Mouse (Mus musculus) kidney, postnatal 0 days (tissue): ENCODE measurements around the gene Hyou1. TPM values are rescaled to one million over a fixed set of nuclear protein-coding genes. Genes with fewer than 3 reads are reported as not detected.
"Not testable (repeated sequence)": the region's sequence is repeated elsewhere in the genome, so short reads cannot be mapped to it uniquely, and the experiment has no call there.

ENCODE experiments used
- ATAC-seq: fragments of 200-750 bp; cut with Nextera tagmentation; replicated peaks from 2 replicates; pipeline ENCODE4 v1.8.0; 2017; ENCODE audit warnings: low read depth, moderate number of reproducible peaks, moderate TSS enrichment, moderate library complexity; ENCODE audit not compliant: low FRiP score
- DNase-seq: peaks from one replicate; pipeline ENCODE4 v3.0.0-alpha.2; 2016; ENCODE audit warnings: low spot score
- H3K27ac ChIP-seq: fragments of 300-500 bp; sonication (generic); 2 replicates; pipeline ENCODE4 v1.5.1; 2014; ENCODE audit warnings: mild to moderate bottlenecking
- H3K27me3 ChIP-seq: fragments of 300-500 bp; sonication (generic); 2 replicates; pipeline ENCODE4 v1.6.1; 2014; ENCODE audit warnings: low read length, mixed read lengths; ENCODE audit not compliant: insufficient read depth
- H3K36me3 ChIP-seq: fragments of 300-500 bp; sonication (generic); 2 replicates; pipeline ENCODE4 v1.6.1; 2014; ENCODE audit warnings: low read length, mixed read lengths; ENCODE audit not compliant: insufficient read depth
- H3K4me1 ChIP-seq: fragments of 300-500 bp; sonication (generic); replicated peaks from 2 replicates; pipeline ENCODE4 v1.6.1; 2014; ENCODE audit warnings: antibody characterized with exemption, low read length, mixed read lengths; ENCODE audit not compliant: insufficient read depth
- H3K4me2 ChIP-seq: fragments of 300-500 bp; sonication (generic); 2 replicates; pipeline ENCODE4 v1.6.1; 2014; ENCODE audit warnings: mild to moderate bottlenecking, low read length, moderate library complexity, mixed read lengths
- H3K4me3 ChIP-seq: fragments of 300-500 bp; sonication (generic); replicated peaks from 2 replicates; pipeline ENCODE4 v1.5.1; 2014; ENCODE audit warnings: low read depth, low read length
- H3K9ac ChIP-seq: fragments of 300-500 bp; sonication (generic); 2 replicates; pipeline ENCODE4 v1.6.1; 2014; ENCODE audit warnings: low read depth, low read length
- H3K9me3 ChIP-seq: fragments of 300-500 bp; sonication (generic); replicated peaks from 2 replicates; pipeline ENCODE4 v1.6.1; 2016; ENCODE audit warnings: low read length, inconsistent platforms, mixed read lengths
- CTCF ChIP-seq: IDR thresholded peaks from 2 replicates; pipeline ENCODE4 v1.5.1; 2016; ENCODE audit warnings: antibody characterized with exemption, low read depth, mild to moderate bottlenecking, moderate library complexity
- WGBS: fragments of 180-500 bp; shearing (Covaris S2); extraction: QIAGEN DNeasy Blood & Tissue Kit; methylation state at CpG from one replicate; pipeline ENCODE4 v1.1.7; 2014; 5-methylcytosine and 5-hydroxymethylcytosine counted together
- polyA plus RNA-seq: library from polyadenylated mRNA; unstranded; fragments of >200 nt; fragmentation: Nextera tagmentation; extraction: Ambion mirVana; gene quantifications from 2 replicates; pipeline ENCODE4 v1.2.1, GENCODE M21; 2015

Hyou1 gene
- polyA plus RNA-seq, 1 experiment from 2014 or later: 22.1 TPM

- peaks cover 18% of the 10 kb centered on the region; the same call in 1 of the 2 replicates for H3K36me3 ChIP-seq
- H3K27me3 ChIP-seq: no peaks in the 10 kb centered on the region
- H3K27ac ChIP-seq: peak overlapping the region; percentile 90; the same call in 1 of the 2 replicates
- no peak for TF ChIP-seq CTCF
- no peaks in the 10 kb centered on the region for H3K9me3 ChIP-seq
- peak overlapping the region; percentile 90 for H3K4me2 ChIP-seq
- ATAC-seq: no peak
- H3K9ac ChIP-seq: peak overlapping the region; percentile 88; the same call in 1 of the 2 replicates
- peak overlapping the region; percentile 85 for H3K4me3 ChIP-seq
- DNase-seq: no peak
- H3K4me1 ChIP-seq: peaks cover 6% of the 10 kb centered on the region; the same call in 1 of the 2 replicates
- WGBS: 1% methylated on average over 5 of the region's 5 CpGs
These were observed 43.2 kb upstream of the Hyou1 start for GRCm38 (mm10) chr9:44336093-44336406.

DNA sequence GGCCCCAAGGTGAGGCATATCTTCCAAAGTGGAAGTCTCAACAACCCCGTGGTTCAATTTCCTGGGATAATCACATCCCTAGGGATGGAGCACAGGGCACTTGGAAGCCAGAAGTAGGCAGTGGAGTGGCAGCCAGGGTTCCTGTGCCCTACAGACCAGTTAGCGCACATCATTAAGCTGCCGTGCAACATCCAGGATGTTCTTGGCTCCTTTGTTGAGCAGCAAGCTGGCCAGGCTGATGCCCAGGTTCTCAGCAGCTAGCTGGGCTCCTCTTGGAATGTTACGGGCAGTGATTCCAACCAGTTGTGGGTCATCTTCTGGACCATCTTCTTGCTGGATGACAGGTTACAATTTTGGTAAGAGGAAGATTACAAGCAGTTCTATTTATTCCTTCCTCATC is 42.8 kb upstream of the Hyou1 start:
- not testable (repeated sequence) for H3K4me1 ChIP-seq, ATAC-seq, H3K9me3 ChIP-seq, DNase-seq, H3K27ac ChIP-seq, H3K27me3 ChIP-seq
- Histone ChIP-seq H3K36me3 (peaks cover 15% of the 10 kb centered on the region; the same call in 1 of the 2 replicates), H3K4me2 (peak overlapping the region; percentile 90), H3K9ac (peak overlapping the region; percentile 88; the same call in 1 of the 2 replicates), H3K4me3 (peak overlapping the region; percentile 85)
- 22% methylated on average over 4 of the region's 4 CpGs for WGBS

DNA sequence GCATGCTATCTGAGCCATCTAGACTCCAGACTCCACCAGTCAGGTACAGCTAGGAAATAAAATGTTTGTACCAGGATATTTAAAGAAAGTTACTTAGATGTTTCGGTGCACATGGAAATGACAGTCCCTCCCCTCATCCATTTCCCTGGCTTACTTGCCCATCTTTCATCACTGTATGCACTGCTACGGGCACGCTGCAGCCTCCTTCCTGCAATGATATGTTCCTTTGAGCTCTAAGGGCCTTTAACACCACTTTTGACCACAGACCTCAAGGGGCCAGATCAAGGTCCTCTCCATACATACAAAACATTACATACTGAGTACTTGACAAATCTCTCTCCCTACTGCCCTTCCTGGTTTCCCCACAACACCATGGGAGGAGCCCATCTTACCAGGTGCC is 42.3 kb upstream of the Hyou1 start:
- Histone ChIP-seq H3K4me2 (peak overlapping the region; percentile 90), H3K27me3 (no peaks in the 10 kb centered on the region), H3K36me3 (peaks cover 15% of the 10 kb centered on the region; the same call in 1 of the 2 replicates), H3K9me3 (no peaks in the 10 kb centered on the region), H3K4me3 (peak overlapping the region; percentile 85), H3K4me1 (peaks cover 6% of the 10 kb centered on the region; the same call in 1 of the 2 replicates), H3K9ac (0 out of 2 replicates have a peak overlapping the region, but pooled peaks have one; percentile 88), H3K27ac (no peak overlapping the region)
- TF ChIP-seq CTCF: no peak
- 62% methylated on average over 3 of the region's 3 CpGs for WGBS
- ATAC-seq: no peak
- no peak for DNase-seq

DNA sequence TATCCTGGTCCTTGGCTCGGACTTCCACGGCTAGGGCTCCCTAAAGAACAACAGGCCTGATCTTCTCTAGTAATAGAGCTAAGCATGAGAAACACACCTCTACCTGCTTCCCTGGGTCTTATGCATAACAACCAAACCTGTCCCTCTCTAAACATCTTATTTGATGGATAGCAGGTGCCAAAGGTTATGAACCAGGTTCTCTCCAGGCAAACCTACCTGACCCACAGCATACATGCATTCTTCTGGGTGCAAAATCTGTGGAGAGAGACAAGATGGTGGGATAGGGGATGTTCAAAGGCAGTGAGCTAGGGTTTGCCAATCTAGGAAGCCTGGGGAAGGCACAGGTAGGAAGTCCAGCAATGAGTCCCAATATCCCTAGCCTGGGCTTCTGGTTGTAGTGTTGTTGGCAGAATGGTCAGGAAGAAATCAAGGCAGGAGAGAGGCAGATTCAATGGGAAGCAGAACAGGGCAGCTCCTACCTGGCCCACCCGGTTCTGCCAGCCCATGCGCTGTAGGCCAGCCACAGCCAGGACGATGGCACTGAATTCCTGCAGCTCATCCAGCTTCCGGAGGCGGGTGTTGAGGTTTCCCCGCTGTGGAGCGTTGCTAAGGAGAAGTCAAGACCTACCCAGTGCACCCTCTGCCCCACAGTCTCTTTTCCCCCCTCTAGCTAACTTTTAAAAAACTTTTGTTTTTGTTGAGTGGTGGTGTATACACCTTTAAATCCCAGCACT is 41.7 kb upstream of the Hyou1 start:
- H3K4me3 ChIP-seq: no peak overlapping the region
- no peak for DNase-seq
- no peak for TF ChIP-seq CTCF
- 57% methylated on average over 9 of the region's 9 CpGs for WGBS
- H3K9me3 ChIP-seq: no peaks in the 10 kb centered on the region
- peak overlapping the region; percentile 31; the same call in 1 of the 2 replicates for H3K27ac ChIP-seq
- H3K9ac ChIP-seq: 0 out of 2 replicates have a peak overlapping the region, but pooled peaks have one; percentile 23
- H3K4me1 ChIP-seq: peaks cover 6% of the 10 kb centered on the region; the same call in 1 of the 2 replicates
- no peak for ATAC-seq
- peaks cover 12% of the 10 kb centered on the region; the same call in 1 of the 2 replicates for H3K36me3 ChIP-seq
- no peaks in the 10 kb centered on the region for H3K27me3 ChIP-seq
- H3K4me2 ChIP-seq: peak overlapping the region; percentile 90

GRCm38 (mm10) chr9:44338574-44338973 is 40.7 kb upstream of the Hyou1 start:
- H3K4me3 ChIP-seq: no peak overlapping the region
- DNase-seq: no peak
- peaks cover 7% of the 10 kb centered on the region; the same call in 1 of the 2 replicates for H3K36me3 ChIP-seq
- H3K4me1 ChIP-seq: peaks cover 11% of the 10 kb centered on the region; the same call in 1 of the 2 replicates
- TF ChIP-seq CTCF: peak; percentile 24; the same call in 1 of the 2 replicates
- no peaks in the 10 kb centered on the region for H3K9me3 ChIP-seq
- no peak overlapping the region for H3K9ac ChIP-seq
- no peak overlapping the region for H3K4me2 ChIP-seq
- H3K27me3 ChIP-seq: no peaks in the 10 kb centered on the region
- 70% methylated on average over 5 of the region's 5 CpGs for WGBS
- no peak overlapping the region for H3K27ac ChIP-seq
- ATAC-seq: no peak

DNA sequence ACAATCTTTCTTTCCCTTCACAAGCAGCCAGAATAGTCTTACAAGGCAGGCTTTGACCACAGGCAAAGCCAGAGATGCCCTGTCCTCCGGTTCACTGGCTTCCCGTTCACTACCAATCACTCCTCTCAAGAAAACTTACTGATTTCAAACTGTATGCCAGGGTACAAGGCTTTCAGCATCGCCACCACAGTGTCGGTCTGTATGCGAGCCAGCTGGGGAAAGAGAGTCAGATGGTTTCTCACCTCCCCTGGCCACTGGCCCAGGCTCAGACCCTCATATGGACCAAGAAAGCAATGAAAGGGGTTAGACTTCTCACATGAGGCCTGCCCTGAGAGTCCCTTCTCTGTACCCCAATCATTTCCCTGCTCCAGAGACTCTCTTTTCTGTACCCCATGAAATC is 37.8 kb upstream of the Hyou1 start:
- DNase-seq (no peak), ATAC-seq (no peak)
- 91% methylated on average over 5 of the region's 5 CpGs for WGBS
- Histone ChIP-seq H3K27me3 (no peaks in the 10 kb centered on the region), H3K27ac (no peak overlapping the region), H3K4me1 (peaks cover 11% of the 10 kb centered on the region; the same call in 1 of the 2 replicates), H3K9ac (0 out of 2 replicates have a peak overlapping the region, but pooled peaks have one; percentile 1), H3K9me3 (no peaks in the 10 kb centered on the region), H3K4me2 (no peak overlapping the region), H3K4me3 (no peak overlapping the region), H3K36me3 (peaks cover 7% of the 10 kb centered on the region; the same call in 1 of the 2 replicates)
- no peak for TF ChIP-seq CTCF
